Mouse (Mus musculus): ENCODE measurements around the gene Fmnl2. TPM values are rescaled to one million over a fixed set of nuclear protein-coding genes. Genes with fewer than 3 reads are reported as not detected.

The Fmnl2 gene
- polyA plus RNA-seq, 1 experiment from 2014 or later: 9.0 TPM

- H3K36me3 ChIP-seq (ENCODE audit: control insufficient read depth, insufficient read depth, low read length): no peaks in the 10 kb centered on the region
- H3K4me2 ChIP-seq (ENCODE audit: low read length): no peak overlapping the region
- H3K4me3 ChIP-seq (ENCODE audit: low read length): no peak overlapping the region
- no peak overlapping the region for H3K27ac ChIP-seq (ENCODE audit: low read depth, low read length)
- no peaks in the 10 kb centered on the region for H3K9me3 ChIP-seq (ENCODE audit: control insufficient read depth, low read length)
- H3K9ac ChIP-seq (ENCODE audit: low read depth, low read length): no peak overlapping the region
- no peaks in the 10 kb centered on the region for H3K27me3 ChIP-seq (replicated peaks; ENCODE audit: control insufficient read depth, insufficient read depth, low read length)
- H3K4me1 ChIP-seq (ENCODE audit: control insufficient read depth, insufficient read depth, low read depth, low read length): no peaks in the 10 kb centered on the region
- ATAC-seq: no peak
- WGBS: 78% methylated on average over 5 of the region's 5 CpGs
These were observed 134.1 kb downstream of the Fmnl2 start for GRCm38 (mm10) chr2:52991688-52992194.

GRCm38 (mm10) chr2:52993241-52993640 is 135.6 kb downstream of the Fmnl2 start:
- no peak overlapping the region for H3K4me2 ChIP-seq (ENCODE audit: low read length)
- no peaks in the 10 kb centered on the region for H3K36me3 ChIP-seq (ENCODE audit: control insufficient read depth, insufficient read depth, low read length)
- ATAC-seq: no peak
- no peaks in the 10 kb centered on the region for H3K27me3 ChIP-seq (replicated peaks; ENCODE audit: control insufficient read depth, insufficient read depth, low read length)
- no peaks in the 10 kb centered on the region; the same call in 1 of the 2 replicates for H3K4me1 ChIP-seq (ENCODE audit: control insufficient read depth, insufficient read depth, low read depth, low read length)
- 90% methylated on average over 7 of the region's 7 CpGs for WGBS
- H3K9me3 ChIP-seq (ENCODE audit: control insufficient read depth, low read length): no peaks in the 10 kb centered on the region
- no peak overlapping the region for H3K27ac ChIP-seq (ENCODE audit: low read depth, low read length)
- H3K4me3 ChIP-seq (ENCODE audit: low read length): no peak overlapping the region
- H3K9ac ChIP-seq (ENCODE audit: low read depth, low read length): no peak overlapping the region

DNA sequence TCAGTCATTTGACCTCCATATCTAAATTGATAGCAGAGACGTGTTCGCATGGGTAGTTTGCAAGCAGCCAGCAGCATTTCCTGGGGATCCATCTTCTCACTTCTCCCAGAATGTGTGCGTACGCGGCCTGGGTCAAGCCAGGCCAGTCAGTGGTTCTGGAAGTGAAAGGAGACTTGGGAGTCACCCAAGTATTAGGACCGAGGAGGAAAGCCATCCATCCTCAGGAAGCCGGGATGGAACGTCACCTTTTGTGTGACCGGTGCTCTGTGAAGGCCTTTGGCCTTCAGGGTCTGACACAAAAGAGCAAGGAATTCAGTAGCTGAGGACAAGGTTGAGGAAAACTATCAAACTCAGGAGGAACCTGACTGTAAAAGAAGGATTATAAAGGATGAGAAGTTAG is 136.9 kb downstream of the Fmnl2 start:
- H3K36me3 ChIP-seq (ENCODE audit: control insufficient read depth, insufficient read depth, low read length): no peaks in the 10 kb centered on the region
- no peaks in the 10 kb centered on the region for H3K9me3 ChIP-seq (ENCODE audit: control insufficient read depth, low read length)
- 82% methylated on average over 9 of the region's 9 CpGs for WGBS
- H3K4me1 ChIP-seq (ENCODE audit: control insufficient read depth, insufficient read depth, low read depth, low read length): no peaks in the 10 kb centered on the region; the same call in 1 of the 2 replicates
- no peak overlapping the region for H3K4me3 ChIP-seq (ENCODE audit: low read length)
- no peak overlapping the region for H3K4me2 ChIP-seq (ENCODE audit: low read length)
- no peak overlapping the region for H3K9ac ChIP-seq (ENCODE audit: low read depth, low read length)
- H3K27ac ChIP-seq (ENCODE audit: low read depth, low read length): no peak overlapping the region
- ATAC-seq: no peak
- no peaks in the 10 kb centered on the region for H3K27me3 ChIP-seq (replicated peaks; ENCODE audit: control insufficient read depth, insufficient read depth, low read length)

DNA sequence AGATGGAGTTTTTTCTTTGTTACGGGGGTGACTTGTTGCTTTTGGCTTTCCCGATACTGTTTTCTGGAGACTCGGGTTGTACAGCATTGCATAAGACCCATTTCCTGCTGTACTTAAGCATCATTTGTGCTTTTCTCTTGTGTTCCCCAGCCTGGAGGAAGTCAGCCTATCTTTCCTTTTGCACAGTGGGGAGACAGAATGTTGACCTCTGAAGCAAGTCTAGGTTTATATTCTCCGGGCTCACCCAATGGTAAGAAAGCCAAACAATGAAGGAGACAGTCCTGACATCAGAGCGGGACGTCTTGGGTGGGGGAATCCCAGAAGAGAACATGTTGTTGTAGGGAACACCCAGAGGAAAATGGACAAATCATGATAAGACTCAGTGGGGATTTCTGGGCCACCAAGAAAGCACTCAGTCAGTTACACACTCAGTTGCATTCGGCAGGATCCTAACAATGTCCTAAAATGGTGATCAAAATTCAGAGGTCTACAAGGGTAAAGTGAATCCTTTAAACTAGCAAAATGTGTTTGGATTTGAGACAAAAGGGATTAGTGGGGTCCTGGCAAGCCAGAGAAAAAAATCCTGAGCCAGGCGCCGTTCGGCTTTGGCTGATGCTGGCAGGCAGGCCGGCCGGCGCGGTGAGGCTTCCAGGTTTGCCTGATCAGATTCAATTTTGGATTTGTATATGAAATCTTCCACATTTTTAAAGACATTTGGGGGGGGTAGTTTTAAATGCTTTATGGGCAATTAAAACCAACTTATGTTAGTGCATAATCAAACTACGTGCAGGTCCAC is 140.5 kb downstream of the Fmnl2 start:
- 68% methylated on average over 15 of the region's 15 CpGs for WGBS
- Histone ChIP-seq H3K27me3 (replicated peaks; ENCODE audit: control insufficient read depth, insufficient read depth, low read length) (no peaks in the 10 kb centered on the region), H3K9me3 (ENCODE audit: control insufficient read depth, low read length) (no peaks in the 10 kb centered on the region), H3K4me3 (ENCODE audit: low read length) (no peak overlapping the region), H3K4me2 (ENCODE audit: low read length) (no peak overlapping the region), H3K27ac (ENCODE audit: low read depth, low read length) (no peak overlapping the region; the same call in 1 of the 2 replicates), H3K4me1 (ENCODE audit: control insufficient read depth, insufficient read depth, low read depth, low read length) (no peaks in the 10 kb centered on the region; the same call in 1 of the 2 replicates), H3K36me3 (ENCODE audit: control insufficient read depth, insufficient read depth, low read length) (no peaks in the 10 kb centered on the region), H3K9ac (ENCODE audit: low read depth, low read length) (no peak overlapping the region)
- no peak for ATAC-seq

GRCm38 (mm10) chr2:52999524-52999969 is 141.9 kb downstream of the Fmnl2 start:
- Histone ChIP-seq H3K4me2 (ENCODE audit: low read length) (no peak overlapping the region), H3K9ac (ENCODE audit: low read depth, low read length) (no peak overlapping the region), H3K36me3 (ENCODE audit: control insufficient read depth, insufficient read depth, low read length) (no peaks in the 10 kb centered on the region), H3K27me3 (replicated peaks; ENCODE audit: control insufficient read depth, insufficient read depth, low read length) (no peaks in the 10 kb centered on the region), H3K27ac (ENCODE audit: low read depth, low read length) (no peak overlapping the region), H3K4me3 (ENCODE audit: low read length) (no peak overlapping the region), H3K4me1 (ENCODE audit: control insufficient read depth, insufficient read depth, low read depth, low read length) (no peaks in the 10 kb centered on the region; the same call in 1 of the 2 replicates), H3K9me3 (ENCODE audit: control insufficient read depth, low read length) (no peaks in the 10 kb centered on the region)
- WGBS: 29% methylated on average over 3 of the region's 3 CpGs
- ATAC-seq: peak; percentile 62

DNA sequence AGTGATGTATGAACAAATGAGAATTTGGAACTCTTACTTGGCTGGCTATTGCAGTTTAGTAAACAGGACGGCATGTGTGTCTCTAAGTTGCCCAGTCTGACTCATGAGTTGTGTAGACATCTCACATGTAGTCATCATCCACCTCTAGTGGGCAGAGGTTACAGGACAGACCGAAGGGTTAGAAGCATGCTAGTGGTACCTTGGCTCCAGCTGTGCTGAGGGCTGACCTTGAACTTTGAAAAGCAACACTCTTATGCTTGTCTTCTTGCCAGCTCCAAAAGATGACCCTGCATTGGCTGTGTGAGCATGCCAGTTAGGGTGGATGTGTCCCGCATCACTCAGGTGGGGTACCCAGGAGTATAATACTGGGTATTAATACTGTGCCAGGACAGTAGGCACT is 142.8 kb downstream of the Fmnl2 start:
- no peak overlapping the region for H3K9ac ChIP-seq (ENCODE audit: low read depth, low read length)
- no peaks in the 10 kb centered on the region for H3K36me3 ChIP-seq (ENCODE audit: control insufficient read depth, insufficient read depth, low read length)
- no peaks in the 10 kb centered on the region for H3K9me3 ChIP-seq (ENCODE audit: control insufficient read depth, low read length)
- no peak overlapping the region for H3K4me3 ChIP-seq (ENCODE audit: low read length)
- no peaks in the 10 kb centered on the region; the same call in 1 of the 2 replicates for H3K4me1 ChIP-seq (ENCODE audit: control insufficient read depth, insufficient read depth, low read depth, low read length)
- no peak for ATAC-seq
- 92% methylated on average over 3 of the region's 3 CpGs for WGBS
- H3K4me2 ChIP-seq (ENCODE audit: low read length): no peak overlapping the region
- H3K27ac ChIP-seq (ENCODE audit: low read depth, low read length): no peak overlapping the region
- no peaks in the 10 kb centered on the region for H3K27me3 ChIP-seq (replicated peaks; ENCODE audit: control insufficient read depth, insufficient read depth, low read length)

- ATAC-seq: no peak
- H3K4me3 ChIP-seq (ENCODE audit: low read length): no peak overlapping the region
These were observed 148.5 kb downstream of the Fmnl2 start for GRCm38 (mm10) chr2:53006161-53006560.

GRCm38 (mm10) chr2:53007142-53007541 is 149.5 kb downstream of the Fmnl2 start:
- H3K4me3 ChIP-seq (ENCODE audit: low read length): no peak overlapping the region
- no peak overlapping the region for H3K27ac ChIP-seq (ENCODE audit: low read depth, low read length)
- H3K4me1 ChIP-seq (ENCODE audit: control insufficient read depth, insufficient read depth, low read depth, low read length): peaks cover 3% of the 10 kb centered on the region; the same call in 1 of the 2 replicates
- H3K36me3 ChIP-seq (ENCODE audit: control insufficient read depth, insufficient read depth, low read length): no peaks in the 10 kb centered on the region
- H3K9me3 ChIP-seq (ENCODE audit: control insufficient read depth, low read length): no peaks in the 10 kb centered on the region
- 16% methylated on average over 5 of the region's 5 CpGs for WGBS
- no peaks in the 10 kb centered on the region for H3K27me3 ChIP-seq (replicated peaks; ENCODE audit: control insufficient read depth, insufficient read depth, low read length)
- ATAC-seq: no peak
- H3K9ac ChIP-seq (ENCODE audit: low read depth, low read length): no peak overlapping the region
- no peak overlapping the region for H3K4me2 ChIP-seq (ENCODE audit: low read length)

More at GRCm38 (mm10) chr2:53006161-53006560, 148.5 kb downstream of the Fmnl2 start:
- 53% methylated on average over 7 of the region's 7 CpGs for WGBS
- Histone ChIP-seq H3K36me3 (ENCODE audit: control insufficient read depth, insufficient read depth, low read length) (no peaks in the 10 kb centered on the region), H3K4me2 (ENCODE audit: low read length) (no peak overlapping the region), H3K9me3 (ENCODE audit: control insufficient read depth, low read length) (no peaks in the 10 kb centered on the region), H3K4me1 (ENCODE audit: control insufficient read depth, insufficient read depth, low read depth, low read length) (peaks cover 3% of the 10 kb centered on the region; the same call in 1 of the 2 replicates), H3K27ac (ENCODE audit: low read depth, low read length) (no peak overlapping the region), H3K9ac (ENCODE audit: low read depth, low read length) (no peak overlapping the region), H3K27me3 (replicated peaks; ENCODE audit: control insufficient read depth, insufficient read depth, low read length) (no peaks in the 10 kb centered on the region)

DNA sequence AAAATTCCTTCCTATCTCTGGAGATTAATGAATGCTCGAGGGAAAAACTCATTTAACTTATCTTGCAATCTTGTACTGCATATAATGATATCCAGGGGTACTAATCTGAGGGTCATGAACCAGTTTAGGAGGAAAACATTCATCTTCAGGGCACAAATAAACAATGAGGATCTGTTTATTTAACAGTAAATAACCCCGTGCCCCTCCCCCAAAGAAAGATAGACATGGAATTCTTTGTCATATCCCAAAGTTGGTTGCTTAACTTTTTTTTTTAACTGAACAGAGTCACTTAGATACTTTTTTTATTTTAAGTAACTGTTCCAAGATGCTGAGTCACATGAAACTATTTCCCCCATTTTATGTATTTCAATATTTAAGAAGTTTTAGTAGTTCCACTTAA is 155.4 kb downstream of the Fmnl2 start:
- H3K4me1 ChIP-seq (ENCODE audit: control insufficient read depth, insufficient read depth, low read depth, low read length): peaks cover 3% of the 10 kb centered on the region; the same call in 1 of the 2 replicates
- 69% methylated on average over 2 of the region's 2 CpGs for WGBS
- no peak overlapping the region for H3K4me3 ChIP-seq (ENCODE audit: low read length)
- no peak for ATAC-seq
- H3K27me3 ChIP-seq (replicated peaks; ENCODE audit: control insufficient read depth, insufficient read depth, low read length): no peaks in the 10 kb centered on the region
- H3K4me2 ChIP-seq (ENCODE audit: low read length): no peak overlapping the region
- no peak overlapping the region for H3K27ac ChIP-seq (ENCODE audit: low read depth, low read length)
- no peaks in the 10 kb centered on the region for H3K9me3 ChIP-seq (ENCODE audit: control insufficient read depth, low read length)
- H3K9ac ChIP-seq (ENCODE audit: low read depth, low read length): no peak overlapping the region
- H3K36me3 ChIP-seq (ENCODE audit: control insufficient read depth, insufficient read depth, low read length): no peaks in the 10 kb centered on the region

Measured in hindbrain, embryonic 16.5 days (tissue).